Comparison of ENCODE assay signal across 14 mouse cellular contexts in genomic region chr12:9996455-9997189, GRCm38 (mm10).
DNase-seq lines count a peak whose midpoint lies in the region; ATAC-seq lines count a peak whose summit lies in the region.
"Had no signal": no experiment of that assay in that cellular context is flagged by ENCODE, and none has a peak within 500 bp of the region (broad histone marks: within the 10 kb centered on the region; RNA-seq: fewer than 3 reads in every experiment).

No protein-coding gene starts in this region.

- H3K4me1 ChIP-seq in embryonic facial prominence, embryonic 13.5 days = peaks cover 13% of the 10 kb centered on the region
- peaks cover 16% of the 10 kb centered on the region for H3K4me1 ChIP-seq in embryonic facial prominence, embryonic 10.5 days
- H3K4me1 ChIP-seq in kidney, embryonic 16.5 days (ENCODE audit: insufficient read depth, low read length) = 0 out of 2 replicates have a peak, but pooled peaks cover 4% of the 10 kb centered on the region
- H3K4me1 ChIP-seq in embryonic facial prominence, embryonic 15.5 days = peaks cover 14% of the 10 kb centered on the region
- H3K4me1 ChIP-seq in limb, embryonic 15.5 days = peaks cover 12% of the 10 kb centered on the region; the same call in 1 of the 2 replicates

- no peak for ATAC-seq in embryonic facial prominence, embryonic 13.5 days (ENCODE audit: insufficient number of reproducible peaks, insufficient read depth, low FRiP score, low TSS enrichment, low read depth)
- ATAC-seq in kidney, embryonic 16.5 days (ENCODE audit: low FRiP score, low TSS enrichment) = no peak
- 0 out of 2 replicates have a peak, but pooled peaks have one; percentile 15 for ATAC-seq in embryonic facial prominence, embryonic 15.5 days (ENCODE audit: insufficient number of reproducible peaks, low FRiP score, low TSS enrichment, low read depth)
- ATAC-seq in limb, embryonic 15.5 days (ENCODE audit: insufficient number of reproducible peaks, low FRiP score, low TSS enrichment, low read depth) = no peak
- ATAC-seq: forebrain, embryonic 16.5 days had no signal

- H3K36me3 ChIP-seq in embryonic facial prominence, embryonic 13.5 days = no peaks in the 10 kb centered on the region
- H3K36me3 ChIP-seq in embryonic facial prominence, embryonic 10.5 days (replicated peaks) = no peaks in the 10 kb centered on the region
- H3K36me3 ChIP-seq in kidney, embryonic 16.5 days (ENCODE audit: insufficient read depth, low read length) = no peaks in the 10 kb centered on the region
- no peaks in the 10 kb centered on the region for H3K36me3 ChIP-seq in embryonic facial prominence, embryonic 15.5 days
- no peaks in the 10 kb centered on the region for H3K36me3 ChIP-seq in limb, embryonic 15.5 days

- DNase-seq in embryonic facial prominence, embryonic 10.5 days (ENCODE audit: low spot score) = no peak
- no peak for DNase-seq in kidney, postnatal 36 days
- no peak for DNase-seq in left cerebral cortex, postnatal 14 days (ENCODE audit: low spot score in 2 of 2)
- no peak for DNase-seq in embryo, embryonic 11 days
- DNase-seq: cerebellum, adult 9-11 months; lung, postnatal 4 days had no signal

- peak overlapping the region; percentile 33 for H3K4me2 ChIP-seq in embryonic facial prominence, embryonic 13.5 days
- H3K4me2 ChIP-seq in kidney, embryonic 16.5 days (replicated peaks; ENCODE audit: low read depth, low read length) = no peak overlapping the region
- H3K4me2 ChIP-seq in embryonic facial prominence, embryonic 15.5 days (replicated peaks) = peak overlapping the region; percentile 29; the same call in 1 of the 2 replicates
- H3K4me2 ChIP-seq in limb, embryonic 15.5 days = no peak overlapping the region
- H3K4me2 ChIP-seq: hindbrain, embryonic 14.5 days; liver, embryonic 11.5 days; midbrain, embryonic 11.5 days had no signal

- intact Hi-C loops in left cerebral cortex, postnatal 14 days (cut with DNase I) = no loop called here

- no peaks in the 10 kb centered on the region for H3K9me3 ChIP-seq in embryonic facial prominence, embryonic 13.5 days
- H3K9me3 ChIP-seq in embryonic facial prominence, embryonic 10.5 days = no peaks in the 10 kb centered on the region
- no peaks in the 10 kb centered on the region for H3K9me3 ChIP-seq in kidney, embryonic 16.5 days (ENCODE audit: low read length)
- no peaks in the 10 kb centered on the region for H3K9me3 ChIP-seq in embryonic facial prominence, embryonic 15.5 days (replicated peaks)
- H3K9me3 ChIP-seq in limb, embryonic 15.5 days = no peaks in the 10 kb centered on the region

- H3K27ac ChIP-seq in embryonic facial prominence, embryonic 13.5 days = peak overlapping the region; percentile 8; the same call in 1 of the 2 replicates
- no peak overlapping the region for H3K27ac ChIP-seq in embryonic facial prominence, embryonic 10.5 days (replicated peaks)
- peak overlapping the region; percentile 56 for H3K27ac ChIP-seq in kidney, embryonic 16.5 days (ENCODE audit: low read length)
- H3K27ac ChIP-seq in embryonic facial prominence, embryonic 15.5 days (replicated peaks) = peak overlapping the region; percentile 78
- H3K27ac ChIP-seq in limb, embryonic 15.5 days = peak overlapping the region; percentile 38
- H3K27ac ChIP-seq: hindbrain, embryonic 14.5 days had no signal

- no peak overlapping the region for H3K9ac ChIP-seq in embryonic facial prominence, embryonic 13.5 days
- no peak overlapping the region for H3K9ac ChIP-seq in kidney, embryonic 16.5 days (replicated peaks; ENCODE audit: low read length)
- no peak overlapping the region for H3K9ac ChIP-seq in embryonic facial prominence, embryonic 15.5 days
- no peak overlapping the region for H3K9ac ChIP-seq in limb, embryonic 15.5 days
- H3K9ac ChIP-seq: hindbrain, embryonic 14.5 days had no signal

- H3K4me3 ChIP-seq in embryonic facial prominence, embryonic 13.5 days = no peak overlapping the region
- no peak overlapping the region for H3K4me3 ChIP-seq in embryonic facial prominence, embryonic 10.5 days
- H3K4me3 ChIP-seq in kidney, embryonic 16.5 days (ENCODE audit: low read length) = no peak overlapping the region
- H3K4me3 ChIP-seq in embryonic facial prominence, embryonic 15.5 days (replicated peaks) = no peak overlapping the region
- H3K4me3 ChIP-seq in limb, embryonic 15.5 days = no peak overlapping the region

- no peaks in the 10 kb centered on the region for H3K27me3 ChIP-seq in embryonic facial prominence, embryonic 13.5 days
- no peaks in the 10 kb centered on the region for H3K27me3 ChIP-seq in embryonic facial prominence, embryonic 10.5 days (replicated peaks; ENCODE audit: low read depth, poor library complexity, severe bottlenecking)
- H3K27me3 ChIP-seq in kidney, embryonic 16.5 days (ENCODE audit: insufficient read depth, low read length) = no peaks in the 10 kb centered on the region
- no peaks in the 10 kb centered on the region for H3K27me3 ChIP-seq in embryonic facial prominence, embryonic 15.5 days
- H3K27me3 ChIP-seq in limb, embryonic 15.5 days = no peaks in the 10 kb centered on the region

- 58% methylated on average over 5 of the region's 5 CpGs for WGBS in embryonic facial prominence, embryonic 13.5 days
- WGBS in embryonic facial prominence, embryonic 10.5 days = 82% methylated on average over 5 of the region's 5 CpGs
- WGBS in kidney, embryonic 16.5 days = 60% methylated on average over 5 of the region's 5 CpGs
- 56% methylated on average over 5 of the region's 5 CpGs for WGBS in embryonic facial prominence, embryonic 15.5 days
- WGBS in limb, embryonic 15.5 days = 36% methylated on average over 5 of the region's 5 CpGs

Comparison
In these comparisons a context has a peak if more than half of its experiments do, and no peak if none do; other contexts are left out.
1. H3K4me2 ChIP-seq: peak in embryonic facial prominence, embryonic 13.5 days (single experiment) and embryonic facial prominence, embryonic 15.5 days (single experiment); none in kidney, embryonic 16.5 days (single experiment) and limb, embryonic 15.5 days (single experiment).